Mouse (Mus musculus) kidney, adult 11 months (tissue): ENCODE measurements around the gene Olfr1211.

Experiments
- DNase-seq: peaks from one replicate; pipeline ENCODE4 v3.0.0; 2022

Gene Olfr1211

GRCm38 (mm10) chr2:88938011-88938410, at the start of gene Olfr1211:
Gene Olfr1211, minus strand, starts transcription at chr2:88938111.
- no peak for DNase-seq

GRCm38 (mm10) chr2:88980181-88980580, 42.3 kb upstream of the Olfr1211 start, which contains the start of gene Gm13762:
Gene Gm13762, minus strand, starts transcription at chr2:88980281.
- DNase-seq: no peak

- DNase-seq: no peak
Measured at GRCm38 (mm10) chr2:88953669-88954068, 15.8 kb upstream of the Olfr1211 start, which contains the start of gene Olfr1212. Gene Olfr1212, plus strand, starts transcription at chr2:88953969.

- DNase-seq: no peak
Measured at GRCm38 (mm10) chr2:88915057-88915456, 22.9 kb downstream of the Olfr1211 start, which contains the start of gene Olfr1209. Gene Olfr1209, minus strand, starts transcription at chr2:88915157.

GRCm38 (mm10) chr2:88902211-88902610, 35.7 kb downstream of the Olfr1211 start, which contains the start of gene Olfr1208:
Gene Olfr1208, minus strand, starts transcription at chr2:88902311.
- no peak for DNase-seq
